Mouse (Mus musculus) right cerebral cortex, postnatal 36 days (tissue): ENCODE data around the gene Dab1.

Source experiments
- DNase-seq, 2 experiments: peaks; one replicate each; pipeline ENCODE4 v3.0.0; 2022; ENCODE audit warnings: low spot score in 2 of 2, mixed read lengths in 1 of 2

Dab1 gene

GRCm38 (mm10) chr4:104106299-104106698, 487.1 kb downstream of the Dab1 start:
- no peak for DNase-seq

- DNase-seq, result no peak
These were observed 492.5 kb downstream of the Dab1 start for GRCm38 (mm10) chr4:104111614-104112013.

GRCm38 (mm10) chr4:104113209-104114005, 494.2 kb downstream of the Dab1 start:
- peak in 1 of 2 experiments; percentile 8 for DNase-seq

GRCm38 (mm10) chr4:104114006-104114361, 494.8 kb downstream of the Dab1 start:
- DNase-seq, result no peak

- DNase-seq, result no peak
These were observed 500.9 kb downstream of the Dab1 start for GRCm38 (mm10) chr4:104120108-104120507.

- DNase-seq, result peak in 1 of 2 experiments; percentile 32
These were observed 502.8 kb downstream of the Dab1 start for GRCm38 (mm10) chr4:104121959-104122358.

GRCm38 (mm10) chr4:104122364-104122763, 503.2 kb downstream of the Dab1 start:
- DNase-seq, result no peak

- no peak for DNase-seq
These were observed 534.5 kb downstream of the Dab1 start for GRCm38 (mm10) chr4:104153637-104154036.

GRCm38 (mm10) chr4:104178067-104178466, 558.9 kb downstream of the Dab1 start:
- no peak for DNase-seq

- no peak for DNase-seq
These were observed 567.2 kb downstream of the Dab1 start for GRCm38 (mm10) chr4:104186311-104186710.

- no peak for DNase-seq
These were observed 579.5 kb downstream of the Dab1 start for GRCm38 (mm10) chr4:104198635-104199034.

GRCm38 (mm10) chr4:104201686-104202085, 582.5 kb downstream of the Dab1 start:
- DNase-seq, result no peak

- no peak for DNase-seq
These were observed 584.9 kb downstream of the Dab1 start for GRCm38 (mm10) chr4:104204047-104204446.

- no peak for DNase-seq
These were observed 587.5 kb downstream of the Dab1 start for GRCm38 (mm10) chr4:104206639-104207038.

- DNase-seq, result no peak
These were observed 589.9 kb downstream of the Dab1 start for GRCm38 (mm10) chr4:104209081-104209480.

- no peak for DNase-seq
These were observed 591.6 kb downstream of the Dab1 start for GRCm38 (mm10) chr4:104210796-104211195.

- no peak for DNase-seq
These were observed 592.6 kb downstream of the Dab1 start for GRCm38 (mm10) chr4:104211531-104212455.

GRCm38 (mm10) chr4:104214724-104215123, 595.6 kb downstream of the Dab1 start:
- DNase-seq, result no peak

- no peak for DNase-seq
These were observed 598.2 kb downstream of the Dab1 start for GRCm38 (mm10) chr4:104217336-104217735.

- DNase-seq, result no peak
These were observed 599.6 kb downstream of the Dab1 start for GRCm38 (mm10) chr4:104218765-104219164.

GRCm38 (mm10) chr4:104220099-104220498, 600.9 kb downstream of the Dab1 start:
- no peak for DNase-seq

GRCm38 (mm10) chr4:104229296-104229695, 610.1 kb downstream of the Dab1 start:
- no peak for DNase-seq

- DNase-seq, result no peak
These were observed 627.3 kb downstream of the Dab1 start for GRCm38 (mm10) chr4:104246506-104246905.
